Mouse (Mus musculus) liver, embryonic 13.5 days (tissue): ENCODE measurements around the gene Btbd9. TPM values are rescaled to one million over a fixed set of nuclear protein-coding genes. Genes with fewer than 3 reads are reported as not detected.

Experiments
- ATAC-seq: fragments of 200-750 bp; cut with Nextera tagmentation; 2 replicates; pipeline ENCODE4 v1.8.0; 2017; ENCODE audit warnings: low read depth, mild to moderate bottlenecking, moderate number of reproducible peaks, moderate library complexity
- DNase-seq: peaks from one replicate; pipeline ENCODE4 v3.0.0; 2022
- H3K27ac ChIP-seq: fragments of 300-500 bp; sonication (generic); 2 replicates; pipeline ENCODE4 v1.5.1; 2015; ENCODE audit warnings: moderate library complexity, mild to moderate bottlenecking, inconsistent platforms
- H3K27me3 ChIP-seq: fragments of 300-500 bp; sonication (generic); 2 replicates; pipeline ENCODE4 v1.6.1; 2015; ENCODE audit warnings: mild to moderate bottlenecking, inconsistent platforms
- H3K36me3 ChIP-seq: fragments of 300-500 bp; sonication (generic); 2 replicates; pipeline ENCODE4 v1.6.1; 2015; ENCODE audit warnings: mild to moderate bottlenecking, inconsistent platforms
- H3K4me1 ChIP-seq: fragments of 300-500 bp; sonication (generic); replicated peaks from 2 replicates; pipeline ENCODE4 v1.6.1; 2015; ENCODE audit warnings: inconsistent platforms
- H3K4me2 ChIP-seq: fragments of 300-500 bp; sonication (generic); 2 replicates; pipeline ENCODE4 v1.6.1; 2015; ENCODE audit warnings: inconsistent platforms, mild to moderate bottlenecking, moderate library complexity
- H3K4me3 ChIP-seq: fragments of 300-500 bp; sonication (generic); replicated peaks from 2 replicates; pipeline ENCODE4 v1.5.1; 2015; ENCODE audit warnings: mild to moderate bottlenecking, inconsistent platforms
- H3K9ac ChIP-seq: fragments of 300-500 bp; sonication (generic); 2 replicates; pipeline ENCODE4 v1.6.1; 2015; ENCODE audit warnings: mild to moderate bottlenecking, inconsistent platforms
- H3K9me3 ChIP-seq: fragments of 300-500 bp; sonication (generic); replicated peaks from 2 replicates; pipeline ENCODE4 v1.6.1; 2016; ENCODE audit warnings: inconsistent platforms
- WGBS: fragments of 180-500 bp; shearing (Covaris S2); methylation state at CpG from one replicate; pipeline ENCODE4 v1.1.7; 2015; ENCODE audit not compliant: insufficient replicate concordance; 5-methylcytosine and 5-hydroxymethylcytosine counted together
- polyA plus RNA-seq: library from polyadenylated mRNA; unstranded; fragments of >200 nt; fragmentation: Nextera tagmentation; extraction: Ambion mirVana; gene quantifications from 2 replicates; pipeline ENCODE4 v1.2.1, GENCODE M21; 2015

Gene Btbd9
- polyA plus RNA-seq, 1 experiment from 2014 or later, result 14.5 TPM

DNA sequence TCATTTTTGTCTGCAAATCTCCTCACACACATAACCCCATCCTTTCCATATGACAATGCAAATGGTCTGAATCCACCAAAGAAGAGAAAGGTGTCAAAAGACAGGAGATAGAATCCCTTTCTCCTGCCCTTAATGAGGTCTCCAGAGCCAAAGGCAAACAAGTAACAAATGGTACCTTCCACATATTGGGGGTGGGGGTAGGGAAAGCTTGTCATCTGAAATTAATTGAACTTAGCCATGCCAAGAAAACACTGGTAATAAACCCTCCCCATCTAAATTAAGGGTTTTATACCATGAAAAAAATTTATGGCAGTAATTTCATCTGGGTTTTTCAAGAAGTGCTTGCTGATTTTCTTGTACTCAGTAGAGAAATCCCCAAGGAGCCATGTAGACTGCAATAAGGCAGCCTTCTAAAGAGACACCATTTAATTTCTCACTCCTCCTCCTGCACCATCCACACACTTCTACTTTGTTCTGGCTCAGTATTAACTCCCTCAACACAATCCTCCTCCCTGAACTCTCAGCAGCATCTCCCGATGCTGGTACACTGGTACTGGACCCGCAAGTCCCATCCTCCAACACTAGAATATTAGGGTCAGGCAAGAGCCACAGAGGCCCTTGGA is 115.5 kb downstream of the Btbd9 start:
- H3K4me1 ChIP-seq, result no peaks in the 10 kb centered on the region
- ATAC-seq (no peak), DNase-seq (no peak)
- WGBS, result 73% methylated on average over 2 of the region's 2 CpGs
- no peak overlapping the region for H3K4me2 ChIP-seq
- no peaks in the 10 kb centered on the region for H3K36me3 ChIP-seq
- H3K27ac ChIP-seq, result no peak overlapping the region
- H3K9me3 ChIP-seq, result no peaks in the 10 kb centered on the region
- H3K4me3 ChIP-seq, result no peak overlapping the region
- no peak overlapping the region for H3K9ac ChIP-seq
- H3K27me3 ChIP-seq, result no peaks in the 10 kb centered on the region

DNA sequence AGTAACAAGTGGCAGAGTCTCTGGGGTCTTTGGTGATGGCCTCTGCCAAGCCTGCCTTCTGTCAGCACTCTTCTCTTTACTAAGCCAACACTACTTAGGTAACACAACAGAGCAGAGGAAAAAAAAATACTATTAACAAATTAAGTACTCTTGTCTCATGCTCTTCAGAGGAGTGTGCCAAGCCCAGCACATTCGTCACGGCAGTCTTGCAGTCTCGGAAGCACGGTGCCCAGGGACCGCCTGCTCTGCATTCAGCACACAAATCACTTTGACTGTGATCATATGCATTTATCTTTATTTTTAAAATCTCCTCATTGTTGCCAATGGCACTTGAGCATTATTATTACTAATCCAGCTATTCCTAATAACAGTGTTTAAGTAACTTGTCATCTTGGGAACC is 116.6 kb downstream of the Btbd9 start:
- no peak for ATAC-seq
- WGBS, result 80% methylated on average over 5 of the region's 5 CpGs
- no peaks in the 10 kb centered on the region for H3K27me3 ChIP-seq
- no peaks in the 10 kb centered on the region for H3K36me3 ChIP-seq
- no peaks in the 10 kb centered on the region for H3K9me3 ChIP-seq
- H3K9ac ChIP-seq, result no peak overlapping the region
- no peak overlapping the region for H3K4me2 ChIP-seq
- H3K4me1 ChIP-seq, result no peaks in the 10 kb centered on the region
- no peak overlapping the region for H3K27ac ChIP-seq
- no peak for DNase-seq
- no peak overlapping the region for H3K4me3 ChIP-seq

DNA sequence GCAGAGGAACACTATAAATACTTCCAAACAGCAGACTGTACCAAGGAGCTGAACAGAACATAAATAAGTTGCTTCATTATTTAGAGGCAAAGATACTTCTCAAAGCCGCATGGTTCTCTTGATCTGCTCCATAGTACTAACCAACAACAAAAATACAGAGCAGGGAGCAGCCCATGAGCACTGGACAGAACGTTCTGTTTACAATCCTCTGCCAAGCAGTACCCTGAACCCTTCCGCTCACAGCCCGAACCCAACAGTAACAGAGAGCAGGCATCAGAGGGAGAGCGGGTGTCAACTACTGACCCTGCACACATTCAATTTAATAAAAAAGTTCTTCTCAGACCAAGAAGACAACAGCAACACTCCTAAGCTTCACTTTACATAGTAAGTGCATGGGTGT is 117.4 kb downstream of the Btbd9 start:
- Histone ChIP-seq H3K27ac (no peak overlapping the region), H3K27me3 (no peaks in the 10 kb centered on the region), H3K4me1 (no peaks in the 10 kb centered on the region), H3K36me3 (no peaks in the 10 kb centered on the region), H3K9me3 (no peaks in the 10 kb centered on the region), H3K9ac (no peak overlapping the region), H3K4me2 (no peak overlapping the region), H3K4me3 (no peak overlapping the region)
- DNase-seq (no peak), ATAC-seq (no peak)
- WGBS, result 80% methylated on average over 5 of the region's 5 CpGs

DNA sequence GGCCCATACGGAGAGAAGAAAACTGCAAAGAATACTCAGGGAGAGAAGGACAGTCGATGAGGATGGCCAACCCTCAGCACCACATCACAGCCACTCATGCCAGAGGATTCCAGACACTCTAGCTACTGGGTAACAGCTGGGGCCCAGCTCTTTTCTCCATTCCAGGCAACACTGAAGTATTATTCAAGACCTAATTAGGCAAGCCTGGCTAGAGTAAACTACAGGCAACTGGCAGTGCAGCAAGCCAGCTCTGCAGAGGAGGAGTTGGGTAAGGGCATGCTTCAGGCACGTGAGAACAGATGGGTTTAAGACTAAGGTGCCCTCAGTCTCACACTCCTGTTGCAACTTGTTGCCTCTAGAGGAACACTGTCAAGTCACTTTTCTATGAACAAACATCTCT is 118.0 kb downstream of the Btbd9 start:
- ATAC-seq, result no peak
- H3K4me1 ChIP-seq, result no peaks in the 10 kb centered on the region
- no peak overlapping the region for H3K9ac ChIP-seq
- no peaks in the 10 kb centered on the region for H3K36me3 ChIP-seq
- H3K4me2 ChIP-seq, result no peak overlapping the region
- H3K27me3 ChIP-seq, result no peaks in the 10 kb centered on the region
- H3K9me3 ChIP-seq, result no peaks in the 10 kb centered on the region
- H3K4me3 ChIP-seq, result no peak overlapping the region
- DNase-seq, result no peak
- 61% methylated on average over 3 of the region's 3 CpGs for WGBS
- no peak overlapping the region for H3K27ac ChIP-seq

DNA sequence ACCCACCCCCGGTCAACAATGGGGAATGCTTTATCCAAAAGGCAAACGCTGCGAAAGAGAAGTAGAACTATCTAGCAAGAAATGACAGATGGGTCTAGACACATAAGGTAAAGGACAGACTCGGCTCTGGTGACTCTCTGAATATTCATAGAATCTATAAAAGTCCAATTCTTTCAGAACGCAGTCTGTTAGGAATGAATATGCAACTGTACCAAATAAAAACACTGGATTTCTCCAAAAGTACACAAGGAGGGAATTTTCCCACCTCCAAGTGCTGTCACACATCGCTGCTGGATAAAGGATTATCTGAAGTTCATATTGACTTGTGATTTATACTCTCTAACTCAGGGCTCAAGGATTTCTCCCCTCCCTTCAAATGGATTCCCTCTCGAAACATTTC is 118.8 kb downstream of the Btbd9 start:
- no peaks in the 10 kb centered on the region for H3K27me3 ChIP-seq
- no peak overlapping the region for H3K4me3 ChIP-seq
- H3K9me3 ChIP-seq, result no peaks in the 10 kb centered on the region
- no peak overlapping the region for H3K4me2 ChIP-seq
- DNase-seq, result no peak
- no peak for ATAC-seq
- H3K4me1 ChIP-seq, result no peaks in the 10 kb centered on the region
- 65% methylated on average over 7 of the region's 7 CpGs for WGBS
- H3K36me3 ChIP-seq, result no peaks in the 10 kb centered on the region
- no peak overlapping the region for H3K27ac ChIP-seq
- no peak overlapping the region for H3K9ac ChIP-seq

DNA sequence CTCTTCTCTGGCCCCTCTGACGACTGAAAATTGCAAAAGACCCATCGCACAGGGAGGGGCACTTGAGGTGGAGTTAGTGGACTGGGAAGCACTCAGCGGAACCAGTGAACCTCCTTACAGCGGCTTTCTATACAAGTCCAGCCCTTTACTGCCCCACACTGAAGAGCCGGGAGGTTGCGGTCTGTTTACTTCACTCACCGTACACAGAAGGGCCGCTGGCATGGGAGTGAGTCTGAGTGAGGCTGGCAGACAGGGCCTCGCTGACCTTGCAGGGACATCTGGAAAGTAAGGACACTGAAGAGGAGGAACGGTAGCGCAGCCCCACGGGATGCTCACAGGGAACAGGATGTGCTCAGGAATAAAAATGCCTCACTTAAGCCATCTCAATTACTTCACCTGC is 120.0 kb downstream of the Btbd9 start:
- DNase-seq (no peak), ATAC-seq (no peak)
- Histone ChIP-seq H3K4me3 (no peak overlapping the region), H3K4me1 (no peaks in the 10 kb centered on the region), H3K27me3 (no peaks in the 10 kb centered on the region), H3K9me3 (no peaks in the 10 kb centered on the region), H3K27ac (no peak overlapping the region), H3K4me2 (no peak overlapping the region), H3K9ac (no peak overlapping the region), H3K36me3 (no peaks in the 10 kb centered on the region)
- 78% methylated on average over 12 of the region's 12 CpGs for whole genome bisulfite sequencing

DNA sequence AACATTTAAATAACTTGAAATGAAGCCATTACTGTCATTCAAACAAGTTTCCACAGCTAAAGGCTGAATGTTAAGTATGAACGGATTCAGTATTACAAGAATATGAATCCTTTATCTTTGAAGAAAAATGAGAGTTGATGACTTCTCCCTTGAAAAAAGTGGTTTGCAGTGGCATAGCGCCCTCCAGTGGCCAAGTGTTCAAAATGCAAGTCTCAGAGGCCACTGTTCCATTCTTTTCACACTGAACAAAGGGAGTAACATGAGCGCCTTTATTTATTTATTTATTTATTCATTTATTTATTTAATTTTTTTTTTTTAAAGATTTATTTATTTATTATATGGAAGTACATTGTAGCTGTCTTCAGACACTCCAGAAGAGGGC is 121.4 kb downstream of the Btbd9 start:
- no peak for ATAC-seq
- H3K27me3 ChIP-seq, result no peaks in the 10 kb centered on the region
- H3K36me3 ChIP-seq, result no peaks in the 10 kb centered on the region
- WGBS, result 21% methylated on average over 3 of the region's 3 CpGs
- no peaks in the 10 kb centered on the region for H3K4me1 ChIP-seq
- H3K9me3 ChIP-seq, result no peaks in the 10 kb centered on the region
- no peak overlapping the region for H3K9ac ChIP-seq
- no peak for DNase-seq
- no peak overlapping the region for H3K4me2 ChIP-seq
- H3K4me3 ChIP-seq, result no peak overlapping the region
- H3K27ac ChIP-seq, result no peak overlapping the region

DNA sequence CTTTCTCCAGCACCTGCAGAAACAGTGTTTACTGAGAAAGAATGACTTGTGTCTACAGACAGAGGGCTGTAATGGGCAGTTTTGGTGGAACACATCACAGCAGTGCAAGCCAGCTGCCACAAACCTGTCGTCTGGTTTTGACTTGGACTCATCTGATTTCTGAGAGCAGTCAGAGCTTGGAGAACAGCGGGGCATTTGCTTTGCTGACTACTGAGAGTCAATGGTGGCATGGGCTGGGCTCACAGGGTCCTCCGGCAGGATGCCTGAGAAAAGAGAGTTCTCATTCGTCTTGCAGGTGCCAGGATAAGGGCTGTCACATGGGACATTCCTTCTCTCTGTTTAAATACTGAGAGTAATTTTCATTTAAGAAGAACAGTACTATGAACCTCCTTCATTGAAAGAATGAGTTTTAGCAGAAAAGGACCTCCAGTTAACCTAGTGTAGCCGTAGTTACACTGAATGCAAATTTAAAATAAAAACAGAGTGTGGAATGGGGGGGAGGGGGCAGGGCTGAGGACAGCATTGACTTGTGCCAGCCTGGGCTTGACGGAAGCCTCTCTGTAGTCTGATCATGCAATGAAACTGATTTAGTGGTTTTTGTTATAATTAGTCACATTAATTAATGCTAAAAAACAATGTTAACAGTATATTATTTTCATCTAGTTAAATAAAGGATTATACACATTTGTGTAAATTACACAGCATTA is 122.0 kb downstream of the Btbd9 start:
- no peak overlapping the region for H3K27ac ChIP-seq

DNA sequence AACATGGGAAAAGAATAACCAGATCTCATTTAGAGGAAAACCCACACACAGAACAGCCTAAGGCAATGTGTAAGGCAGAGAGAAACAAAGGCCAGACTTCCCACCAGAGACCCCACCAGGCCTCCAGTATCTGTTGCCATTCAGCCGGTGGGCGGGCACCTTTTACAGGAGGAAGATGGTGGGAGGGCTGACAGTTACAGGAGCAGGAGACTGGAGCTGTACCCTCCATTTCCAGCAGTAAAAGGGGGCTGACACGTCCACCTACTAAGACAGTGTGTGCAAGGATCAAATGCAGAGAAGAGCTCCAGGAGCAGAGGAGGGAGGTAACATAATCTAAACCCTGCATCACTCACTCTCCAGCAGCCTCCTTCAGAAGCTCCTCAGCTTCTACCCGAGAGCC is 123.0 kb downstream of the Btbd9 start:
- WGBS, result 70% methylated on average over 4 of the region's 4 CpGs
- Histone ChIP-seq H3K27ac (no peak overlapping the region), H3K27me3 (no peaks in the 10 kb centered on the region), H3K9ac (no peak overlapping the region), H3K36me3 (no peaks in the 10 kb centered on the region), H3K4me2 (no peak overlapping the region), H3K4me3 (no peak overlapping the region), H3K4me1 (no peaks in the 10 kb centered on the region), H3K9me3 (no peaks in the 10 kb centered on the region)
- ATAC-seq, result no peak
- no peak for DNase-seq

More for the DNA sequence above, 122.0 kb downstream of the Btbd9 start:
- DNase-seq (no peak), ATAC-seq (no peak)
- Histone ChIP-seq H3K4me3 (no peak overlapping the region), H3K9ac (no peak overlapping the region), H3K36me3 (no peaks in the 10 kb centered on the region), H3K4me2 (no peak overlapping the region), H3K27me3 (no peaks in the 10 kb centered on the region), H3K4me1 (no peaks in the 10 kb centered on the region), H3K9me3 (no peaks in the 10 kb centered on the region)
- WGBS, result 67% methylated on average over 6 of the region's 6 CpGs

DNA sequence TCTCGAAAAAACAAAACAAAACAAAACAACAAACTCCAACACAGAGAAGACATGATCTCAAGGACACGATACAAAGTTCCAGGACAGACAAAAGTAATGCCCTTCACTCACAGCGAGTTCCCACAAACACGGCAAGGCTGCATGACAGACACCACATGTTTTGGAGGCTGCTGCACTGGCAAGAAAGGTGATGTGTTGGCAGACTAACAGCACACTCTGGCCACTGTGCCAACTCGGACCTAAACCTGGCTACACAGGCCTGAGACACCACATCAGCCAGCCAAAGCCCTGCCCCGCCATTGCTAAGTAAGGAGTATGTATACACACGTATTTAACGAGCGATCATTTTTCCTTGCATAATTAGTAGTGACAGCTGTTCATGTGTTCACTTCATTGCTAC is 123.9 kb downstream of the Btbd9 start:
- no peak overlapping the region for H3K27ac ChIP-seq
- no peaks in the 10 kb centered on the region for H3K4me1 ChIP-seq
- no peaks in the 10 kb centered on the region for H3K36me3 ChIP-seq
- no peaks in the 10 kb centered on the region for H3K9me3 ChIP-seq
- H3K4me3 ChIP-seq, result no peak overlapping the region
- no peak overlapping the region for H3K9ac ChIP-seq
- H3K4me2 ChIP-seq, result no peak overlapping the region
- H3K27me3 ChIP-seq, result no peaks in the 10 kb centered on the region
- 72% methylated on average over 9 of the region's 9 CpGs for WGBS
- ATAC-seq (no peak), DNase-seq (no peak)

DNA sequence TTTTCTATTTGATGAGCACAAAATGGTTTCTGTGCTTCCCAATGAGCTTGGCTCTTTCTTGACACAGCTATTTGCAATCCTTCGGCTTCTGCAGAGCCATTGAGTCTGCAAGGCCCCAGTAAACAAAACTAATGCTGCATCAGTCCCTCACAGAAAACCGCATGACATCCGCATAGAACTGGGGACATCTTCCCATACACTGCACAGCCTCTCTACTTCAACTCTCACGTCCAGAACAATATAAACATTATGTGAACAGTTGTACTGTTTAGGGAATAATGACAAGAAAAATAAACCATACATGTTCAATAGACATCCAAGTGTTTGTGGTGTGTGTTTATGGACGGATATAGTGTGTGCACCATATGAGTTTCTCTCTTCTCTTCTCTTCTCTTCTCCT is 127.7 kb downstream of the Btbd9 start:
- no peak overlapping the region for H3K4me2 ChIP-seq
- H3K4me3 ChIP-seq, result no peak overlapping the region
- no peak overlapping the region for H3K27ac ChIP-seq
- 71% methylated on average over 5 of the region's 5 CpGs for WGBS
- H3K9ac ChIP-seq, result no peak overlapping the region
- H3K4me1 ChIP-seq, result no peaks in the 10 kb centered on the region
- H3K9me3 ChIP-seq, result no peaks in the 10 kb centered on the region
- no peak for DNase-seq
- no peak for ATAC-seq
- 0 out of 2 replicates have a peak, but pooled peaks cover 6% of the 10 kb centered on the region for H3K36me3 ChIP-seq
- H3K27me3 ChIP-seq, result no peaks in the 10 kb centered on the region

DNA sequence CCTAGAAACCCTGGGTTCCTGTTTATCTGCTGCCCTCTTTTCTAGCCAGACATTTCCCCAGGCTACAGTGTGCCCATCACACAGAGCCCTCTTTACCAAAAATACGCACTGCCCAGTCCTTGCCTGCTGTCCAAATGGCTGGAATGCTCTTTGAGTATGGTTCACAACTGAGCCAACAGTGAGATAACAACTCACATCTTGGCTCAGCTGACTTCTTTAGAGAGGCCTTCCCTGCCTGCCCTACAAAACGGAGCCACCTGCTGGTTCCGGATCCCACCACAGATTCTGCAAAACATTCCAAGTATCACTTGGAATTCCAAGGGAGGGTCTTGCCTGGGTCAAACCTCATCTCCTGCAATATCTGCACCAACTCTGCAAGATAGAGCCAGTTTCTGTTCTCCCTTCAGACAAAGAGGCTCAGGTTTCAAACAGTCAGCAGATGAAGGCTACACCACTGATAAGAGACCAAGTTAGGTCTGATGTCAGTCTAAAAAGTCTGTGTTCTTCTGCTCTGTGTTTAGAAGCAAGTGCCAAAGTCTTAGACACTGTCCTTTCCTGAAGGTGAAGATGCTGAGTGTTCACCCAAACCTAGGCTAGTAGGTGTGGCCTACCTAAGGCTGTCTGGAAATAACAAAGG is 130.4 kb downstream of the Btbd9 start:
- H3K27ac ChIP-seq, result no peak overlapping the region
- H3K4me2 ChIP-seq, result no peak overlapping the region
- ATAC-seq, result no peak
- H3K4me3 ChIP-seq, result no peak overlapping the region
- no peaks in the 10 kb centered on the region for H3K27me3 ChIP-seq
- no peak for DNase-seq
- no peaks in the 10 kb centered on the region for H3K9me3 ChIP-seq
- H3K9ac ChIP-seq, result no peak overlapping the region
- 78% methylated on average over 3 of the region's 3 CpGs for WGBS
- H3K4me1 ChIP-seq, result no peaks in the 10 kb centered on the region
- H3K36me3 ChIP-seq, result 0 out of 2 replicates have a peak, but pooled peaks cover 6% of the 10 kb centered on the region
